Mouse (Mus musculus): Measurements from ENCODE around the gene Mapk12. TPM values are rescaled to one million over a fixed set of nuclear protein-coding genes. Genes with fewer than 3 reads are reported as not detected.

The Mapk12 gene
- polyA plus RNA-seq, 1 experiment: 30.5 TPM

DNA sequence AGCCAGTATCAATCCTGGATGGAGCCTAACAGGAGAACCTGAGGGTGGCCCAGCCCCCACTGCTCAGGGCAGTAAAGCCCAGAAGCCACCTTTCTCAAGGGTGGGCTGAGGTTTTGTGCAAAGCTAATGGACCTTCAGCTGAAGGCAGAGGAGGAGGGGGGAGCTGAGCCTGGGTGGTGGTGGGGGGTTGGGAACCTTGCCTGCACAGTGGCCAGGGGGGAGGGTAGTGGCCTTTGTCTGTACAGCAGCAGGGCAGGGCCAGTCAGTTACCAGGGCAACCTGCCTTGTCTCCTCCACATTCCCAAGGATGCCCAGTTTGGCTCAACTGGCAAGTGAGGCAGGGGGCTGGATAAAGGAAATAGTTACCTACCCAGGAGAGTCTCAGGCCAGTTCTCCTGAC is 11.8 kb upstream of the Mapk12 start:
- Histone ChIP-seq H3K4me3 (ENCODE audit: insufficient read depth, poor library complexity, severe bottlenecking) (no peak overlapping the region), H3K36me3 (ENCODE audit: control insufficient read depth, insufficient read depth) (peaks cover 37% of the 10 kb centered on the region), H3K27me3 (ENCODE audit: control insufficient read depth, insufficient read depth, insufficient read length) (no peaks in the 10 kb centered on the region), H3K79me3 (ENCODE audit: low read depth) (no peaks in the 10 kb centered on the region), H3K79me2 (ENCODE audit: control insufficient read depth, insufficient read depth) (peaks cover 10% of the 10 kb centered on the region), H3ac (ENCODE audit: control insufficient read depth, insufficient read length, low read depth) (no peak overlapping the region)
- TF ChIP-seq CTCF (IDR thresholded peaks at IDR 0.05; ENCODE audit: control insufficient read depth, insufficient read depth, insufficient read length) (no peak), CEBPB (IDR thresholded peaks at IDR 0.05; ENCODE audit: low read depth) (no peak), USF1 (IDR thresholded peaks at IDR 0.05; ENCODE audit: low read depth) (no peak)

DNA sequence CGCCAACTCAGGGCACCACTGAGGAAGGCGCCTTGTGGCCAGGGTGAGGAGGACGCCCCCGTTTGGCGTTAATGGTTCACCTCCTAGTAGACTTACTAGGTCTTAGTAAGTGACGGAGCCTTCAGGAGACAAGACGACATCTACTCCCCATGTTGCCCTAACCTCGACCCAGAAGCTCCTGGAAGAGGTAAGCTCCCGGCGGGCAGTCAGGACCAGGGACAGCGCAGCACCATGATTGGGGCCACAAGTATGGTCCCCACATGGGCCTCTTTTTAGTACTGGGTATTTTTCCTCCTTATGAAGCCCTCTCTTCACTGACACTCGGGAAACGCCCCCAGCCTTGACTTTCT is 9.5 kb upstream of the Mapk12 start:
- Histone ChIP-seq H3K27me3 (ENCODE audit: control insufficient read depth, insufficient read depth, insufficient read length) (no peaks in the 10 kb centered on the region), H3ac (ENCODE audit: control insufficient read depth, insufficient read length, low read depth) (no peak overlapping the region), H3K36me3 (ENCODE audit: control insufficient read depth, insufficient read depth) (peaks cover 25% of the 10 kb centered on the region), H3K79me2 (ENCODE audit: control insufficient read depth, insufficient read depth) (peaks cover 10% of the 10 kb centered on the region), H3K79me3 (ENCODE audit: low read depth) (no peaks in the 10 kb centered on the region), H3K4me3 (ENCODE audit: insufficient read depth, poor library complexity, severe bottlenecking) (peak overlapping the region; percentile 62)
- no peak for TF ChIP-seq MYOG (IDR thresholded peaks at IDR 0.05; ENCODE audit: control insufficient read depth, extremely low read depth, insufficient read length)
- TF ChIP-seq FOSL1 (IDR thresholded peaks at IDR 0.05; ENCODE audit: insufficient read depth, low read length, poor library complexity, severe bottlenecking): no peak
- TF ChIP-seq USF1 (IDR thresholded peaks at IDR 0.05; ENCODE audit: low read depth): no peak
- TF ChIP-seq CTCF (IDR thresholded peaks at IDR 0.05; ENCODE audit: control insufficient read depth, insufficient read depth, insufficient read length): no peak
- no peak for TF ChIP-seq MAX (IDR thresholded peaks at IDR 0.05)
- no peak for TF ChIP-seq MYOD1 (IDR thresholded peaks at IDR 0.05; ENCODE audit: control insufficient read depth, insufficient read length, low read depth)
- TF ChIP-seq CEBPB (IDR thresholded peaks at IDR 0.05; ENCODE audit: low read depth): no peak

DNA sequence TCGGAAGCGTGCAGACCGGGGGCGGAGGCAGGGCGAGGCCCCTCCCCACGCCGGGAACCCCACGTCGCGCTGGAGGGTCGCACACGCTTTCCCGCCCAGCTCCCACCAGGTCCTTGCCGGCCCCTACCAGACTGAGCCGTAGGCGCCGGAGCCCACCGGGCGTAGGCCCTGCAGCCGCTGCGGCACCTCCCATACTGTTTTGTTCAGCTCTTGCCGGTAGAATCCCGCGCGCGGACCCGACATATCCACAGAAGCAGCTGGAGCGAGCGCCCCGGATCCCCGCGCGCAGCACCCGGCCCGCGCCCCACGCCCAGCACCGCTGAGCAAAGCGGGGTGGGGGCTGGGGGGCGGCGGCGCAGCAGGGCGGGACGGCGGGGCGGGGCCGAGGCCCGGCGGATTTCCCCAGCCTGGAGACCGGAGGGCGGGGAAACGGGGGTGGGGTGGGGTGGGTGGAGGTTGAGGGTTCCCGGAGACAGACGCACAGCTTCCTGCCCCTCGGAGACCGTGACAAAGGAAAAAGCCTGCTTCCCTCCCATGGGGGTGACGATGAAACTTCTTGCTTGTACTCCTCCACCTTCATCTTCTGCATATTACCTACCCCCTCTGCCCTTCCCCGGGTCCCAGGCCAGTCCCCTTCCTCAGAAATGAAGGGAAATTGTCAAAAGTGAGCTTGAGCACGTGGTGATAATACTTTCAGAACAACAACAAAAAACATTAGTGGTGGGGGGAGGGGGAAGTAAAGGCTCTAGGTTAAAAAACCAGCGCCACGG is 9.0 kb upstream of the Mapk12 start, which contains the start of gene Mapk11:
Mapk11 (minus strand) TSS at position 358 of the 770 bp plus-strand sequence.
- no peaks in the 10 kb centered on the region for H3K79me3 ChIP-seq (ENCODE audit: low read depth)
- no peaks in the 10 kb centered on the region for H3K27me3 ChIP-seq (ENCODE audit: control insufficient read depth, insufficient read depth, insufficient read length)
- peaks cover 10% of the 10 kb centered on the region for H3K79me2 ChIP-seq (ENCODE audit: control insufficient read depth, insufficient read depth)
- peak within 1 kb of the TSS; percentile 62 for H3K4me3 ChIP-seq (ENCODE audit: insufficient read depth, poor library complexity, severe bottlenecking)
- TF ChIP-seq MAX (IDR thresholded peaks at IDR 0.05) (peak; percentile 68), MYOG (IDR thresholded peaks at IDR 0.05; ENCODE audit: control insufficient read depth, extremely low read depth, insufficient read length) (no peak), USF1 (IDR thresholded peaks at IDR 0.05; ENCODE audit: low read depth) (no peak), FOSL1 (IDR thresholded peaks at IDR 0.05; ENCODE audit: insufficient read depth, low read length, poor library complexity, severe bottlenecking) (no peak), MYOD1 (IDR thresholded peaks at IDR 0.05; ENCODE audit: control insufficient read depth, insufficient read length, low read depth) (no peak)
- peak within 1 kb of the TSS; percentile 64 for H3ac ChIP-seq (ENCODE audit: control insufficient read depth, insufficient read length, low read depth)
- H3K36me3 ChIP-seq (ENCODE audit: control insufficient read depth, insufficient read depth): peaks cover 24% of the 10 kb centered on the region

DNA sequence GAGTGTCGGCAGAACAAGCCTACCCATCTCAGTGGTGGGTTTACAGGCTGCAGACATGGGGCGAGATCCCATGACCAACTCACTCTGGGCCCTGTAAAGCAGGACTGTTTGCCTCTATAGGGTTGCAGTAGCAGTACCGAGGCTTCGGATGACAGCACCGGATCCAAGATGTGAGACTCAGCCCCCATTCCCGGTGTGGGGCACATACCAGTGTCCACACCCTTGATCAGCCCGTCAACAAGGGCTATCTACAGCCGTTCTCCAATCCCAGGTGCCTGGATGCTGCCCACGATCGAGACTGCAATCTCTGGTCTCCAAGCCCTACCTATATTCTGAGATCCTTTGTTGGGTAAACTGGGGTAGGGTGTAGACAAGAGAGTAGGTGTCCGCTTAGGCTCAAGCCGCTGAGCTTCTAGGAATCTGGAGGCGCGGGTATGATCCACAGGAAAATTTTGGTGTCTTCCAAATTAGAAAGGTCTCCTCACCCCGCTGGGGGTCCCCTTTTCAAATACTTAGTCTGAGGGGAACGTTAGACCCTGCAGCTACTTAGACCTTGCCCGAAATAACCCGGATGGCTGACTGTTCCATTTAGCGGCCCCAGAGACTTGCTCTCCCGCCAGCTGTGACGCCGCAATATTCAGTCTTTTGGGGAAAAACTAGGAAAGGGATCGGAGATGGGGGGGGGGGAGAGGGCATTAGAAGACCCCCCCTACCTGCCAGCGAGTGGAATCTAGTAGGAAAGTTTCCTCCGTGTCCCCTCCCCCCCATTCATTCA is 8.2 kb upstream of the Mapk12 start:
- no peaks in the 10 kb centered on the region for H3K79me3 ChIP-seq (ENCODE audit: low read depth)
- no peaks in the 10 kb centered on the region for H3K27me3 ChIP-seq (ENCODE audit: control insufficient read depth, insufficient read depth, insufficient read length)
- peaks cover 10% of the 10 kb centered on the region for H3K79me2 ChIP-seq (ENCODE audit: control insufficient read depth, insufficient read depth)
- peaks cover 16% of the 10 kb centered on the region for H3K36me3 ChIP-seq (ENCODE audit: control insufficient read depth, insufficient read depth)
- TF ChIP-seq CEBPB (IDR thresholded peaks at IDR 0.05; ENCODE audit: low read depth): no peak
- TF ChIP-seq FOSL1 (IDR thresholded peaks at IDR 0.05; ENCODE audit: insufficient read depth, low read length, poor library complexity, severe bottlenecking): no peak
- no peak for TF ChIP-seq MYOG (IDR thresholded peaks at IDR 0.05; ENCODE audit: control insufficient read depth, extremely low read depth, insufficient read length)
- no peak for TF ChIP-seq CTCF (IDR thresholded peaks at IDR 0.05; ENCODE audit: control insufficient read depth, insufficient read depth, insufficient read length)
- no peak for TF ChIP-seq MAX (IDR thresholded peaks at IDR 0.05)
- TF ChIP-seq MYOD1 (IDR thresholded peaks at IDR 0.05; ENCODE audit: control insufficient read depth, insufficient read length, low read depth): no peak
- no peak for TF ChIP-seq USF1 (IDR thresholded peaks at IDR 0.05; ENCODE audit: low read depth)
- H3K4me3 ChIP-seq (ENCODE audit: insufficient read depth, poor library complexity, severe bottlenecking): peak overlapping the region; percentile 62
- H3ac ChIP-seq (ENCODE audit: control insufficient read depth, insufficient read length, low read depth): peak overlapping the region; percentile 64

DNA sequence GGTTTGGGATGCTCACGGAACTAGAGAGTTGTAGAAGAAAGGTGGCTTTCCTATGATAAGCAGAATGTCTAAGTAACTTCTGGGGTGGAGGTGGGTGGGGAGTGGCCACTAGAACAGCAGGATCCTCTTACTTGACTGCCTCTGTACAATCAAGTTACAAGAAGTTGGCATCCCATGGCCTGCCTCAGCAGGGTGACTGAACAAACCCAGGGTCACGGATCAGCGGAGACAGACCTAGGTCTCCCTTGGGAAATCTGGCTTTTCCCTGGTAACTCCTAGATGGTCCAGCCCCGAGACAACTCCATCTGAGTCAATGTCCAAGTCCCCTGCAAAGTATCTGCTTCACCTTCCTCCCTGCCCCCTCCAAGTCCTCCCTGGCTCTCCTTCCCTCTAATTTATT is 7.4 kb upstream of the Mapk12 start:
- H3K79me2 ChIP-seq (ENCODE audit: control insufficient read depth, insufficient read depth): peaks cover 10% of the 10 kb centered on the region
- TF ChIP-seq CTCF (IDR thresholded peaks at IDR 0.05; ENCODE audit: control insufficient read depth, insufficient read depth, insufficient read length) (no peak), CEBPB (IDR thresholded peaks at IDR 0.05; ENCODE audit: low read depth) (no peak), MYOD1 (IDR thresholded peaks at IDR 0.05; ENCODE audit: control insufficient read depth, insufficient read length, low read depth) (no peak), MAX (IDR thresholded peaks at IDR 0.05) (no peak), FOSL1 (IDR thresholded peaks at IDR 0.05; ENCODE audit: insufficient read depth, low read length, poor library complexity, severe bottlenecking) (no peak), USF1 (IDR thresholded peaks at IDR 0.05; ENCODE audit: low read depth) (no peak), MYOG (IDR thresholded peaks at IDR 0.05; ENCODE audit: control insufficient read depth, extremely low read depth, insufficient read length) (no peak)
- H3K79me3 ChIP-seq (ENCODE audit: low read depth): no peaks in the 10 kb centered on the region
- no peak overlapping the region for H3ac ChIP-seq (ENCODE audit: control insufficient read depth, insufficient read length, low read depth)
- peak overlapping the region; percentile 62 for H3K4me3 ChIP-seq (ENCODE audit: insufficient read depth, poor library complexity, severe bottlenecking)
- H3K27me3 ChIP-seq (ENCODE audit: control insufficient read depth, insufficient read depth, insufficient read length): no peaks in the 10 kb centered on the region
- H3K36me3 ChIP-seq (ENCODE audit: control insufficient read depth, insufficient read depth): peaks cover 15% of the 10 kb centered on the region
